Mouse (Mus musculus) forebrain, postnatal 0 days (tissue): ENCODE data around the gene Nlrp4f. TPM values are rescaled to one million over a fixed set of nuclear protein-coding genes. Genes with fewer than 3 reads are reported as not detected.

Source experiments
- ATAC-seq: fragments of 200-750 bp; cut with Nextera tagmentation; 2 replicates; pipeline ENCODE4 v1.8.0; 2017; ENCODE audit warnings: mild to moderate bottlenecking, moderate library complexity
- DNase-seq: peaks from one replicate; pipeline ENCODE4 v3.0.0-alpha.2; 2015
- H3K27ac ChIP-seq: fragments of 300-500 bp; sonication (generic); 2 replicates; pipeline ENCODE4 v1.5.1; 2014; ENCODE audit warnings: low read depth, mild to moderate bottlenecking, antibody characterized with exemption, low read length, moderate library complexity, mixed read lengths
- H3K27me3 ChIP-seq: fragments of 300-500 bp; sonication (generic); 2 replicates; pipeline ENCODE4 v1.6.1; 2014; ENCODE audit warnings: mild to moderate bottlenecking, low read length, mixed read lengths; ENCODE audit not compliant: insufficient read depth
- H3K36me3 ChIP-seq: fragments of 300-500 bp; sonication (generic); 2 replicates; pipeline ENCODE4 v1.6.1; 2014; ENCODE audit warnings: mild to moderate bottlenecking, moderate library complexity; ENCODE audit not compliant: insufficient read depth
- H3K4me1 ChIP-seq: fragments of 300-500 bp; sonication (generic); 2 replicates; pipeline ENCODE4 v1.6.1; 2014; ENCODE audit warnings: antibody characterized with exemption; ENCODE audit not compliant: insufficient read depth
- H3K4me2 ChIP-seq: fragments of 300-500 bp; sonication (generic); 2 replicates; pipeline ENCODE4 v1.6.1; 2014; ENCODE audit warnings: low read depth, mild to moderate bottlenecking, moderate library complexity
- H3K4me3 ChIP-seq: fragments of 300-500 bp; sonication (generic); 2 replicates; pipeline ENCODE4 v1.5.1; 2014; ENCODE audit warnings: low read depth, low read length, mixed read lengths
- H3K9ac ChIP-seq: fragments of 300-500 bp; sonication (generic); 2 replicates; pipeline ENCODE4 v1.6.1; 2014; ENCODE audit warnings: mild to moderate bottlenecking
- H3K9me3 ChIP-seq: fragments of 300-500 bp; sonication (generic); 2 replicates; pipeline ENCODE4 v1.6.1; 2016; ENCODE audit warnings: low read length
- CTCF ChIP-seq: sonication (generic); IDR thresholded peaks from 2 replicates; pipeline ENCODE4 v1.5.1; 2016; ENCODE audit warnings: antibody characterized with exemption, control low read depth, low read depth
- WGBS: fragments of 180-500 bp; shearing (Covaris S2); extraction: QIAGEN DNeasy Blood & Tissue Kit; methylation state at CpG from one replicate; pipeline ENCODE4 v1.1.7; 2014; 5-methylcytosine and 5-hydroxymethylcytosine counted together
- polyA plus RNA-seq: library from polyadenylated mRNA; unstranded; fragments of >200 nt; fragmentation: Nextera tagmentation; extraction: Ambion mirVana; gene quantifications from 2 replicates; pipeline ENCODE4 v1.2.1, GENCODE M21; 2015
- total RNA-seq: library from RNA; depleted of rRNA; stranded (reverse); fragments of >200 nt; gene quantifications from 2 replicates; pipeline ENCODE4 v1.2.3, GENCODE M21; 2014; rRNA removed

Nlrp4f gene
- total RNA-seq (0.43 TPM in 1 of 2 replicates, not detected in the other), polyA plus RNA-seq (0.13 and 0.30 TPM in 2 replicates)

DNA sequence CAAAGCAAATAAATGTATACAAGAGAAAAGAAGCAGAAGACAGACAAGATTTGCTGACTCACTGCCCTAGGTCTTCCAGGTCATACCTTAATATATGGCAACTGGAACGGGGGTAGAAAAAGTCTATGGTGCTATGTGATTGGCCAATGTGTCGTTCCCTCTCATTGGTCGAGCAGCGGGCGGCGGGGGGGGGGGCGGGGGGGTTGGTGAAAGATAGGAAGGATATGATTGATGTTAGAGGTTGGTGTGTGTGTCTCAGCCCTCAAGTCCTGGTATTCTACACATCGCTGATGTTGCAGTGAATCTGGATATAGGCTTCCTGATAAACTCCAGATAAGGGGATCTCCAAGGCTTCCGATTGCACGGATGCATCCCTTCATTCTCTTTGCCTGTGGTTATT lies at the start of gene Nlrp4f:
Gene Nlrp4f (minus strand): TSS at position 101 of the 400 bp plus-strand sequence.
- Histone ChIP-seq H3K27me3 (no peaks in the 10 kb centered on the region), H3K9me3 (no peaks in the 10 kb centered on the region), H3K27ac (no peak within 1 kb of the TSS), H3K4me1 (no peaks in the 10 kb centered on the region), H3K4me2 (no peak within 1 kb of the TSS), H3K9ac (no peak within 1 kb of the TSS), H3K36me3 (no peaks in the 10 kb centered on the region), H3K4me3 (no peak within 1 kb of the TSS)
- no peak for TF ChIP-seq CTCF
- no peak for DNase-seq
- 82% methylated on average over 10 of the region's 10 CpGs for WGBS
- no peak for ATAC-seq

DNA sequence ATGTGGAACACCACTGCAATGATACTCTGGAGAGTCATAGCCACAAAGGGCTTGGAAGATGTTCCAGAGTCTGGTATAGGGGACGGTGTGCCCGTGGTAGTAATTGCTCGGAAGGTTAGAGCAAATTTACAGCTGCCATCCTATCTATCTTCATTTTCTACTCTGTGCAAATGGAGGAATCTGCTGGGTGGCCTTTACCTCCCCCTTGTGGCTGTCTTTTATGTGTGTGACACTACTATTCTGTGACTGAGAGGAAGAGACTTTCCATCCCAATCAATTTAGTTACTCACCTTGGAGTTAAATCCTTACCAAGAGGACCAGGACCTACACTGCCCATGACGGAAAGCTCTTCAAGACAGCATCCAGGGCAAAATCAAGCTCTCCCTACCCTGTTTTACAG lies 37.5 kb upstream of the Nlrp4f start:
- Histone ChIP-seq H3K4me2 (no peak overlapping the region), H3K36me3 (no peaks in the 10 kb centered on the region), H3K9ac (no peak overlapping the region), H3K27ac (no peak overlapping the region), H3K4me3 (no peak overlapping the region), H3K4me1 (peaks cover 7% of the 10 kb centered on the region; the same call in 1 of the 2 replicates), H3K27me3 (no peaks in the 10 kb centered on the region), H3K9me3 (0 out of 2 replicates have a peak, but pooled peaks cover 6% of the 10 kb centered on the region)
- DNase-seq: no peak
- TF ChIP-seq CTCF: no peak
- no peak for ATAC-seq
- WGBS: 96% methylated on average over 4 of the region's 4 CpGs

DNA sequence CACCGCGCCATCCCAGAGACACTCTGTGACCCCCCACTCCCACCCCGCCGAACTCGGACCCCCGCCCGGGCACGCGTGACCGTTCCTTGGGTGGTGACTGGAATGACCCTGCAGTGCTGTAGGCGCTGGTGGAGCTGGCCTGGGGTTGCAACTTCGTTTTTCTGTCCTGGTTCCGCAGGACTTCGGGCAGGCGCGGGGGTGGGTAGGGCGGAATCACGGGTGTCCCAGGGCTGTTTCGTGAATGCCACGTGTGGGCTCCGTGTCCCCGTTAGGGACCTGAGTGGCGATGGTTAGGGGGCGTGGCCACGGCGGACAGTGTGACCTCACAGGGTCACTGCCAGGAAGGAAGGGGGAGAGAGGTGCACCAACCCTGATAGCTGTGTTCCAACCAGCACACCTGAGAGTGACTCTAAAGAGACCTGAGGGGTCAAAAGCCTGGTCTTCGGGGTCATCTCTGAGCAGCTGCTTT lies 36.6 kb upstream of the Nlrp4f start:
- H3K4me2 ChIP-seq: peak overlapping the region; percentile 96
- peaks cover 7% of the 10 kb centered on the region; the same call in 1 of the 2 replicates for H3K4me1 ChIP-seq
- no peak for DNase-seq
- no peaks in the 10 kb centered on the region for H3K36me3 ChIP-seq
- ATAC-seq: no peak
- no peak overlapping the region for H3K27ac ChIP-seq
- H3K9me3 ChIP-seq: 0 out of 2 replicates have a peak, but pooled peaks cover 4% of the 10 kb centered on the region
- H3K4me3 ChIP-seq: peak overlapping the region; percentile 73
- no peak overlapping the region for H3K9ac ChIP-seq
- WGBS: 45% methylated on average over 27 of the region's 27 CpGs
- TF ChIP-seq CTCF: no peak
- H3K27me3 ChIP-seq: no peaks in the 10 kb centered on the region

DNA sequence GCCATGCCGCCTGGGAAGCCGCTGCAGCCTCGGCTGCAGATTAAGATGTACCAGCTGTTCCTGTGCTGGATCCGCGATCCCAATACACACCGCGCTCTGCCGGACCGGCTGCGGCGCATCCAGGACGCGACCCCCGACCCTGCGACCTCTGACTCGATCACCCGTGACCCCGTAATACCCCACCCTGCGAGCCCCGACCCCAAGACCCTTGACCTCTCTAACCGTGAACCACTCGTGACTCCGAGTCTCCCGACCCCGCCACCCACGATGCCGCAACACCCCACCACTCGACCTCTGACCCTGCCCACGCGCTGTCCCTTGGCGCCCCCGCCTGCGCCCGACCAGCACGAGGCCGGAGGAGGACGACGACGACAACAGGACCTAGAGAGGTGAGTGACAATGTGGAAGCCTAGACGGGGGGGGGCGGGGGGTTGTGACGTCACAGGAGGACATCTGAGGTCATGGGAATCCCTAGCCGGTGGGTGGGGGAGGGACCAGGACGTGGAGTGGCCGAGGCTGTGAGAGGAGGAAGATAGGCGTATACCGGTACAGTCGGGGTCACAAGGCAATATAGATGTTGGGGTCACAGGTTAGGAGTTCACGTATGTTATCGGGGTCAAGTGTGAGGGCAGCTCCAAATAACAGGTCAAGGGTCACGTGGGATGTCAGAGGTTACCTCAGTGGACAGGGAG lies 36.0 kb upstream of the Nlrp4f start:
- DNase-seq (no peak), ATAC-seq (peak; percentile 2; the same call in 1 of the 2 replicates)
- peak overlapping the region; percentile 73 for H3K4me3 ChIP-seq
- H3K4me1 ChIP-seq: peaks cover 7% of the 10 kb centered on the region; the same call in 1 of the 2 replicates
- peak overlapping the region; percentile 97 for H3K27ac ChIP-seq
- peak overlapping the region; percentile 74 for H3K9ac ChIP-seq
- H3K4me2 ChIP-seq: peak overlapping the region; percentile 96
- no peaks in the 10 kb centered on the region for H3K27me3 ChIP-seq
- H3K36me3 ChIP-seq: no peaks in the 10 kb centered on the region
- TF ChIP-seq CTCF: no peak
- 3% methylated on average over 51 of the region's 51 CpGs for WGBS
- no peaks in the 10 kb centered on the region for H3K9me3 ChIP-seq

DNA sequence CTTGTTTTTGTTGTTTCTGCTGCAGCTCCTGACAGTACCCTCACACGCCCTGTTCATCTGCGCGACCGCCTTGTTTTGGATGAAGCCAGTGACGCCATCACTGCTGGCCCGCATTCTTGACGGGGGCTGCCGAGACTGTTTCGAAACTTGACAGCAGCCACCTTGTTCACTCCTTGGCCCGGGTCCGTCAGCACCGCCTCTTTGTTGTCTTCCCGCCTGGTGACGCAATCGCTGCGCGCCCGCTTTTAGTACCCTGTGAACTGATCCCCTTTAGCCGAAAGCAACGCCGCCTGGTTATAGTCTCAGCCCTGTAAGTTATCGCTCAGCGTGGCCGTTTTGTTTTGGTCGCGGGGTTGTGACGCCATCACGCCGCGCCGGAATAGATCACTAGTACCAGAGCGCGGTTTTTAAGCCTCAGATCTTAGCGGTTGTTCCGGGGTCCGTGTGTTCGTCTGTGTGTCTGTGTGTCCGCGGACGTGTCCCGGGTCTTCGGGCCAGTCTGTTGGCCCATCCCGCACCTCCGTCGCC lies 35.4 kb upstream of the Nlrp4f start:
- Histone ChIP-seq H3K27me3 (no peaks in the 10 kb centered on the region), H3K27ac (peak overlapping the region; percentile 97), H3K9me3 (no peaks in the 10 kb centered on the region), H3K36me3 (no peaks in the 10 kb centered on the region), H3K4me3 (peak overlapping the region; percentile 73), H3K4me2 (peak overlapping the region; percentile 96), H3K9ac (peak overlapping the region; percentile 74), H3K4me1 (peaks cover 7% of the 10 kb centered on the region; the same call in 1 of the 2 replicates)
- ATAC-seq (peak; percentile 88), DNase-seq (peak; percentile 97)
- no peak for TF ChIP-seq CTCF
- WGBS: 1% methylated on average over 45 of the region's 45 CpGs

DNA sequence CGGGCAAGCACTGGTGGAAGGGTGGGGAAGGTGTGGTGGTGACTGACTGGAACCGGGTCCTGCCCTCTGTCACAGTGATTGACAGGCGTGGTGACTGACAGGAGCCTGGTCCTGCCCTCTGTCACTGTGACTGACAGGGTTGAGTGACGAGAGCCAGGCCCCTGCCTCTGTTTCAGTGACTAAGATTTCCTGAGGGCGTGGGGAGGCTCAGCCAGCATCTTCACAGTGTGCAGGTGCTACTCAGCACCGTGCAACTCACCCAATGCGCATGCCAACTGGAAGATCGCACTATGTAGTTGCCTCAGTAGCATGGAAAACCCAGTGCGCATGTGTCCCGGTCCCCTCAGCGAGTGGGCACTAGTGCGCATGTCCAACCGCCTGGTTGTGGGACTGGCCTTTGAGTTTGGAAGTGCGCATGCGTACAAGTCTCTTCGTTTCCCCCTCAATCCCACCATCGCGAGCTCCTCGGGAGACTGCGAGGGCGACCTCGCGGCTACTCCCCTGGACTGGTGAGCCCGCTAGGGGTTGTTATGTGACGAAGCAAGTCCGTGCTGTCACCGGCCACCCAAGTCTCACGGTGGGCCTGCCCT lies 34.8 kb upstream of the Nlrp4f start:
- ATAC-seq: peak; percentile 96
- WGBS: under 1% methylated on average over 28 of the region's 28 CpGs

More for the DNA sequence above, 34.8 kb upstream of the Nlrp4f start:
- Histone ChIP-seq H3K4me3 (peak overlapping the region; percentile 73), H3K9ac (peak overlapping the region; percentile 74), H3K4me2 (peak overlapping the region; percentile 96), H3K36me3 (no peaks in the 10 kb centered on the region), H3K27me3 (no peaks in the 10 kb centered on the region), H3K9me3 (no peaks in the 10 kb centered on the region), H3K4me1 (peaks cover 7% of the 10 kb centered on the region; the same call in 1 of the 2 replicates), H3K27ac (peak overlapping the region; percentile 97)
- no peak; the same call in 1 of the 2 replicates for TF ChIP-seq CTCF
- DNase-seq: peak; percentile 100
